Comparison of ENCODE assay signal across 16 mouse cellular contexts in the genomic region with DNA sequence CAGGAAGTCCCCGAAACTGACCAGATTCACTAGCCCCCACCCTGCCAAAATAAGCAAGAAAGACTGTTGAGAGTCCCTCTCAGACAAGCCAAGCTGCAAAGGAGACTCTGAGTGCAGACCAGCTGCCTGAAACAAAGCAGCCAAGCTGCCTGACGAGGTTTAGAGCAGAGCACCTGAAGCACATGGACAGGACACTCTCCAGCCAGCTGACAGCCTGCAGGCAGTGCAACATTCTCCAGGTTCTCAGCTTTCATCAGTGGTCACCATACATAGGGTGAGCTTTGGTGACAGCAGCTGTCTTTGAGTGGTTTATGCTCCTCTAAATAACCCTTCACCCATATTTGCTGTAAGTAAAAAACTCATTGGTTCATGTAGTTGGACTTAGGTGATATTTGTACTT.
"Had no signal": no experiment of that assay in that cellular context is flagged by ENCODE, and none has a peak within 500 bp of the region (broad histone marks: within the 10 kb centered on the region; RNA-seq: fewer than 3 reads in every experiment).

No protein-coding gene starts in this region.

- H3K36me3 ChIP-seq: neural tube, embryonic 12.5 days; neural tube, embryonic 13.5 days; neural tube, embryonic 15.5 days; stomach, embryonic 15.5 days had no signal

- DNase-seq: right cerebral cortex, adult 18-20 months; right cerebral cortex, postnatal 14 days; right cerebral cortex, postnatal 25 days; right cerebral cortex, postnatal 4 days; spleen, adult 18-20 months; thymus, adult 18-20 months; thymus, adult 2 months; thymus, postnatal 14 days; thymus, postnatal 25 days; thymus, postnatal 36 days; thymus, postnatal 4 days had no signal

- H3K27me3 ChIP-seq: neural tube, embryonic 12.5 days; neural tube, embryonic 15.5 days; stomach, embryonic 15.5 days had no signal

- H3K4me3 ChIP-seq: neural tube, embryonic 12.5 days; neural tube, embryonic 13.5 days; neural tube, embryonic 15.5 days; stomach, embryonic 15.5 days had no signal

- H3K4me2 ChIP-seq: neural tube, embryonic 12.5 days; neural tube, embryonic 13.5 days; neural tube, embryonic 15.5 days; stomach, embryonic 15.5 days had no signal

- H3K27ac ChIP-seq: neural tube, embryonic 12.5 days; neural tube, embryonic 13.5 days; neural tube, embryonic 15.5 days; stomach, embryonic 15.5 days; stomach, postnatal 0 days had no signal
